Mouse (Mus musculus) CH12.LX (cell line): ENCODE results near the gene Appbp2. TPM values are rescaled to one million over a fixed set of nuclear protein-coding genes. Genes with fewer than 3 reads are reported as not detected.
A peak's percentile ranks its signal among the peaks of the same experiment; 100 is the strongest.
"Not testable (repeated sequence)": the region's sequence is repeated elsewhere in the genome, so short reads cannot be mapped to it uniquely, and the experiment has no call there.

Experiments used
- DNase-seq: peaks from one replicate; pipeline ENCODE4 v3.0.0-alpha.2; 2013; ENCODE audit errors: extremely low read depth
- H3K27ac ChIP-seq: 2 replicates; pipeline ENCODE4 v1.5.1; 2012; ENCODE audit warnings: low read depth, mild to moderate bottlenecking, control low read depth, moderate library complexity; ENCODE audit not compliant: insufficient read depth
- H3K27me3 ChIP-seq: replicated peaks from 2 replicates; pipeline ENCODE3; 2012; ENCODE audit warnings: inconsistent platforms
- H3K36me3 ChIP-seq, 2 experiments: replicated peaks in 1 of 2; 2 replicates each; pipeline versions ENCODE3 to v1.6.1; 2012; ENCODE audit warnings: inconsistent platforms in 1 of 2, low read length in 1 of 2, mild to moderate bottlenecking in 1 of 2, mixed read lengths in 1 of 2, moderate library complexity in 1 of 2; ENCODE audit not compliant: control insufficient read depth in 1 of 2, insufficient read depth in 1 of 2
- H3K4me1 ChIP-seq, 2 experiments: 2 replicates each; pipeline ENCODE4 v1.6.1; 2012; ENCODE audit warnings: inconsistent platforms in 1 of 2, moderate library complexity in 1 of 2; ENCODE audit not compliant: insufficient read depth in 2 of 2, control insufficient read depth in 1 of 2
- H3K4me2 ChIP-seq: 2 replicates; pipeline ENCODE4 v1.6.1; 2012; ENCODE audit warnings: low read depth, mild to moderate bottlenecking, control low read depth; ENCODE audit not compliant: poor library complexity, insufficient read depth, severe bottlenecking
- H3K4me3 ChIP-seq, 3 experiments: fragments of 150-350 bp in 1 of 3; sonication (generic) in 1 of 3; replicated peaks in 1 of 3; 2 replicates each; pipeline versions ENCODE3 to v1.5.1; 2011 to 2012; ENCODE audit warnings: low read depth in 2 of 3, low read length in 2 of 3, mild to moderate bottlenecking in 2 of 3, moderate library complexity in 2 of 3, control low read depth in 1 of 3, improper control_type of control experiment in 1 of 3, inconsistent platforms in 1 of 3, mixed read lengths in 1 of 3; ENCODE audit not compliant: poor library complexity in 1 of 3
- H3K79me2 ChIP-seq: replicated peaks from 2 replicates; pipeline ENCODE4 v1.6.1; 2012; ENCODE audit warnings: mild to moderate bottlenecking, moderate library complexity; ENCODE audit not compliant: control insufficient read depth, poor library complexity, insufficient read depth, severe bottlenecking; ENCODE audit errors: extremely low read depth
- H3K9ac ChIP-seq: 2 replicates; pipeline ENCODE4 v1.6.1; 2012; ENCODE audit warnings: low read depth, mild to moderate bottlenecking, control low read depth, moderate library complexity; ENCODE audit not compliant: insufficient read depth
- H3K9me3 ChIP-seq: replicated peaks from 2 replicates; pipeline ENCODE3; 2012; ENCODE audit warnings: low read length, inconsistent platforms, mixed read lengths
- CTCF ChIP-seq, 2 experiments: IDR thresholded peaks in 1 of 2; conservative IDR thresholded peaks in 1 of 2; 2 replicates each; pipeline ENCODE4 v1.5.1; 2011 to 2012; ENCODE audit warnings: low read depth in 2 of 2, low read length in 2 of 2, improper control_type of control experiment in 1 of 2, inconsistent platforms in 1 of 2, mild to moderate bottlenecking in 1 of 2, moderate library complexity in 1 of 2
- E2F4 ChIP-seq: IDR thresholded peaks from 2 replicates; pipeline ENCODE4 v1.6.1; 2011; ENCODE audit warnings: low read depth, low read length, improper control_type of control experiment; ENCODE audit not compliant: insufficient replicate concordance
- EP300 ChIP-seq: IDR thresholded peaks from 2 replicates; pipeline ENCODE4 v1.6.1; 2011; ENCODE audit warnings: low read length, improper control_type of control experiment
- GABPA ChIP-seq: IDR thresholded peaks from 2 replicates; pipeline ENCODE4 v1.6.1; 2012; ENCODE audit warnings: low read depth, low read length, improper control_type of control experiment, inconsistent platforms; ENCODE audit not compliant: insufficient replicate concordance
- IRF4 ChIP-seq: IDR thresholded peaks from 2 replicates; pipeline ENCODE4 v1.6.1; 2014; ENCODE audit warnings: low read depth, mild to moderate bottlenecking, inconsistent platforms, low read length, improper control_type of control experiment
- MAFK ChIP-seq: IDR thresholded peaks from 2 replicates; pipeline ENCODE4 v1.6.1; 2011; ENCODE audit warnings: low read length, improper control_type of control experiment; ENCODE audit not compliant: insufficient replicate concordance
- MAZ ChIP-seq: IDR thresholded peaks from 2 replicates; pipeline ENCODE4 v1.6.1; 2012; ENCODE audit warnings: low read depth, mild to moderate bottlenecking, inconsistent platforms, low read length, improper control_type of control experiment, moderate library complexity
- MEF2A ChIP-seq: IDR thresholded peaks from 2 replicates; pipeline ENCODE4 v1.6.1; 2014; ENCODE audit warnings: low read depth, mild to moderate bottlenecking, inconsistent platforms, low read length, improper control_type of control experiment, borderline replicate concordance
- MXI1 ChIP-seq: IDR thresholded peaks from 2 replicates; pipeline ENCODE4 v1.6.1; 2011; ENCODE audit warnings: mild to moderate bottlenecking, low read depth, low read length, improper control_type of control experiment
- MYC ChIP-seq: IDR thresholded peaks from 2 replicates; pipeline ENCODE4 v1.6.1; 2011; ENCODE audit warnings: low read depth, mild to moderate bottlenecking, improper control_type of control experiment, low read length
- NELFE ChIP-seq: IDR thresholded peaks from 2 replicates; pipeline ENCODE4 v1.6.1; 2011; ENCODE audit warnings: low read depth, low read length, improper control_type of control experiment
- POLR2A ChIP-seq: IDR thresholded peaks from 2 replicates; pipeline ENCODE4 v1.6.1; 2011; ENCODE audit warnings: low read depth, mild to moderate bottlenecking, improper control_type of control experiment, low read length
- POLR2AphosphoS2 ChIP-seq: IDR thresholded peaks from 2 replicates; pipeline ENCODE4 v1.6.1; 2011; ENCODE audit warnings: low read depth, low read length, improper control_type of control experiment
- UBTF ChIP-seq: IDR thresholded peaks from 2 replicates; pipeline ENCODE4 v1.6.1; 2012; ENCODE audit warnings: low read depth, mild to moderate bottlenecking, inconsistent platforms, low read length, improper control_type of control experiment, moderate library complexity
- USF2 ChIP-seq: conservative IDR thresholded peaks from 2 replicates; pipeline ENCODE4 v1.6.1; 2011; ENCODE audit warnings: low read depth, low read length, improper control_type of control experiment
- ZC3H11A ChIP-seq: IDR thresholded peaks from 2 replicates; pipeline ENCODE4 v1.6.1; 2012; ENCODE audit warnings: low read depth, mild to moderate bottlenecking, inconsistent platforms, low read length, improper control_type of control experiment
- ZNF384 ChIP-seq: IDR thresholded peaks from 2 replicates; pipeline ENCODE4 v1.6.1; 2012; ENCODE audit warnings: low read depth, low read length, improper control_type of control experiment, inconsistent platforms
- dilution Hi-C: fragments of 300-500 bp; cut with MboI; formaldehyde crosslinking; loops from 2 replicates; pipeline ENCODE4 v1.14.3; 2020; ENCODE audit warnings: low sequenced_read_pairs; ENCODE audit not compliant: extremely low pct_unique_long_range_greater_than_20kb, extremely low pct_ligation_motif_present
- in situ Hi-C: fragments of 300-500 bp; cut with MboI; formaldehyde crosslinking; loops from 3 replicates; pipeline ENCODE4 v1.14.3; 2019; ENCODE audit warnings: low sequenced_read_pairs, low pct_ligation_motif_present, low pct_unique_long_range_greater_than_20kb, mixed read lengths
- polyA plus RNA-seq: library from polyadenylated mRNA; unstranded; fragments of >175 nt; gene quantifications from 2 replicates; pipeline ENCODE4 v1.2.1, GENCODE M21; 2012; ENCODE audit warnings: low read depth; ENCODE audit not compliant: insufficient read length
- total RNA-seq, 2 experiments: library from RNA; depleted of rRNA; stranded (reverse); fragments of 300-350 nt in 1 of 2; fragments of >200 nt in 1 of 2; gene quantifications; 2 replicates each; pipeline ENCODE4 v1.2.3; 2012 to 2014

Gene Appbp2
- total and polyA plus RNA-seq, 3 experiments, result 31.1 to 37.4 (median 36.6) TPM

GRCm38 (mm10) chr11:85164371-85164770 is 70.6 kb downstream of the Appbp2 start:
- Histone ChIP-seq H3K9ac (no peak overlapping the region), H3K36me3 (no peaks in the 10 kb centered on the region), H3K4me1 (peaks cover 0 to 11% of the 10 kb centered on the region in 2 experiments; a peak in 2 of 4 replicates)
- TF ChIP-seq MXI1 (no peak), EP300 (peak; percentile 54), USF2 (no peak), MAFK (no peak), POLR2A (no peak), POLR2AphosphoS2 (no peak), UBTF (no peak), GABPA (no peak), MYC (no peak), E2F4 (no peak), IRF4 (peak; percentile 29; the same call in 1 of the 2 replicates), ZC3H11A (no peak), MEF2A (no peak), NELFE (no peak), ZNF384 (no peak), MAZ (no peak)
- TF ChIP-seq, all 38 proteins: peak for 2
- in situ Hi-C loops, result no loop called here
- no peak for DNase-seq
- dilution Hi-C loops, result no loop called here
- no peaks in the 10 kb centered on the region for H3K9me3 ChIP-seq
- peaks cover 2% of the 10 kb centered on the region for H3K27me3 ChIP-seq
- no peak overlapping the region for H3K27ac ChIP-seq
- no peaks in the 10 kb centered on the region for H3K79me2 ChIP-seq
- no peak overlapping the region for H3K4me2 ChIP-seq
- no peak overlapping the region for H3K4me3 ChIP-seq

GRCm38 (mm10) chr11:85163014-85163413 is 71.9 kb downstream of the Appbp2 start:
- H3K4me3 ChIP-seq, result not testable (repeated sequence)

More at GRCm38 (mm10) chr11:85163014-85163413, 71.9 kb downstream of the Appbp2 start:
- not testable (repeated sequence) for H3K79me2 ChIP-seq, DNase-seq, H3K9ac ChIP-seq
- TF ChIP-seq ZNF384 (peak; percentile 75), CTCF (conservative IDR thresholded peaks at IDR 0.05 in 1 of 2, IDR thresholded peaks at IDR 0.05 in 1 of 2; ENCODE audit: low read depth in 2 of 2, low read length in 2 of 2) (peak in 1 of 2 experiments; percentile 8; a peak in 1 of 4 replicates)
- TF ChIP-seq, all 38 proteins: peak for 2; not testable (repeated sequence) for 36
- in situ Hi-C loops, H3K27ac ChIP-seq, H3K4me1 ChIP-seq, H3K4me2 ChIP-seq, H3K36me3 ChIP-seq, H3K27me3 ChIP-seq, dilution Hi-C loops, H3K9me3 ChIP-seq: not testable (repeated sequence)
